Mouse (Mus musculus): ENCODE data around the gene Shd. TPM values are rescaled to one million over a fixed set of nuclear protein-coding genes. Genes with fewer than 3 reads are reported as not detected.

Gene Shd
- polyA plus RNA-seq, 2 experiments: 25.8 to 58.0 TPM

DNA sequence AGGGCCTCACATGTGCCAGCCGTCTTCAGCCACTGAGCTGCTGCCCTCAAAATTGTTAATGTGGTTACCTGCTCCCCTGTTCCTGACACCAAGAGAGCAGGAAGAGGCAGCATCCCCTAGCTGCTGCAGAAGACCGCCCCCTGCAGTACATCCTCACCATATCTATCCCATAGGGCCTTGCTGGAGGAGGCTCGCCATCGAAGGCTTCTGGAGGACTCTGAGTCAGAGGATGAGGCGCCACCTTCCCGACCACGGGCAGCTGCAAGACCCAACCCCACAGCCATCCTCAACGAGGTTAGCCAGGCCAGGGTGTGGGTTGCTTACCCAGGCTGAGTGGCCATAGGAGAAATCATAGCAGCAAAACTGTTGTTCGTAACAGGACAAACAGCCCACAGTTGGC, 5.3 kb upstream of the Shd start:
- Histone ChIP-seq H3K9ac (ENCODE audit: low read depth, low read length, severe bottlenecking) (no peak overlapping the region), H3K4me3 (replicated peaks; ENCODE audit: low read length) (no peak overlapping the region), H3K27ac (replicated peaks; ENCODE audit: low read depth, low read length) (no peak overlapping the region), H3K36me3 (ENCODE audit: control insufficient read depth, insufficient read depth, low read length) (peaks cover 52% of the 10 kb centered on the region), H3K4me1 (ENCODE audit: control insufficient read depth, insufficient read depth, low read length) (no peaks in the 10 kb centered on the region), H3K9me3 (ENCODE audit: control insufficient read depth, low read length) (no peaks in the 10 kb centered on the region), H3K4me2 (replicated peaks; ENCODE audit: low read depth, low read length, severe bottlenecking) (no peak overlapping the region), H3K27me3 (ENCODE audit: control insufficient read depth, insufficient read depth, low read length) (no peaks in the 10 kb centered on the region)
- TF ChIP-seq POLR2A (IDR thresholded peaks at IDR 0.05; ENCODE audit: borderline replicate concordance, extremely low read depth, insufficient read depth, insufficient read length): no peak
- WGBS: 80% methylated on average over 9 of the region's 9 CpGs
- ATAC-seq (ENCODE audit: low FRiP score, low read depth) (no peak), DNase-seq (ENCODE audit: low spot score) (no peak)

DNA sequence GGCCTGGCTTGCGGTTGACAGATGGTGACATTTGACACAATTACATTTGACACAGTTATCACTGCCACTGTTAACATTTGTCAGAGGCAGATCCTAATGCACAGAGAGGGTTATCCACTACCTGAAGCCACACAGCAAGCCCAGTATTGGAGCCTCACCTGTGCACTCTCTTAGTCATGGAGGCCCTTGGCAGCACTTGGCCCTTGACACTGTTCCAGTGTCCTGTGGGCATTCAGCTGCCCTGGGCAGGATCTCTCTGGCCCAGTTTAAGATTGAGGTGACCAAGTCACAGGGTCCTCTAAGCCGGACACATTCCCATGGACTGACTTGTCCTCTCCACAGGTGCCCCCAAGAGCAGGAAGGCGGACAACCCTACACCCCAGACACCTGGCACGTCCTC, 3.1 kb upstream of the Shd start:
- Histone ChIP-seq H3K9ac (ENCODE audit: low read depth, low read length, severe bottlenecking) (no peak overlapping the region), H3K4me2 (replicated peaks; ENCODE audit: low read depth, low read length, severe bottlenecking) (no peak overlapping the region), H3K27ac (replicated peaks; ENCODE audit: low read depth, low read length) (no peak overlapping the region), H3K4me1 (ENCODE audit: control insufficient read depth, insufficient read depth, low read length) (peaks cover 6% of the 10 kb centered on the region; the same call in 1 of the 2 replicates), H3K27me3 (ENCODE audit: control insufficient read depth, insufficient read depth, low read length) (no peaks in the 10 kb centered on the region), H3K9me3 (ENCODE audit: control insufficient read depth, low read length) (no peaks in the 10 kb centered on the region), H3K4me3 (replicated peaks; ENCODE audit: low read length) (no peak overlapping the region), H3K36me3 (ENCODE audit: control insufficient read depth, insufficient read depth, low read length) (peaks cover 42% of the 10 kb centered on the region)
- 90% methylated on average over 4 of the region's 4 CpGs for WGBS
- DNase-seq (ENCODE audit: low spot score) (no peak), ATAC-seq (ENCODE audit: low FRiP score, low read depth) (no peak)
- TF ChIP-seq POLR2A (IDR thresholded peaks at IDR 0.05; ENCODE audit: borderline replicate concordance, extremely low read depth, insufficient read depth, insufficient read length): no peak

DNA sequence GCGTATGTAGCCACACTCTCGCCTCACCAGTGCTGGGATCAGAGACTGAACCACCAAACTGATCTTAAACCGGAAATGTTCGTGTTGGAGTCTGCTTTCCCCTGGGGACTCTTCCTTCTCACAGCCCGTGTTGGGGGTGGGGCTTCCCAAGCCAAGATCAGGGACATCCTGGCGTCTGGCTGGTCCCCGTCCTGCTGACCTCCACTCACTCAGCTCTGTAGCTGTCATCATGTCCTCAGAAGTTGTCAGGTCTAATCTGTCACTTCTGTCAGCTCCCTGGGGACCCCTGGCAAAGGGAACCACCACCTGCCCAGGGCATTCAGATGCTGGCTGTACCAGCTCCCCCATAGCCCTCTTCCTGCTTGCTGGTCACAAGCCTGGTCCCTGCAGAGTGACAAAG, 2.1 kb upstream of the Shd start:
- Histone ChIP-seq H3K4me3 (replicated peaks; ENCODE audit: low read length) (no peak overlapping the region), H3K9me3 (ENCODE audit: control insufficient read depth, low read length) (no peaks in the 10 kb centered on the region), H3K4me1 (ENCODE audit: control insufficient read depth, insufficient read depth, low read length) (peaks cover 6% of the 10 kb centered on the region; the same call in 1 of the 2 replicates), H3K36me3 (ENCODE audit: control insufficient read depth, insufficient read depth, low read length) (peaks cover 39% of the 10 kb centered on the region), H3K27me3 (ENCODE audit: control insufficient read depth, insufficient read depth, low read length) (no peaks in the 10 kb centered on the region), H3K9ac (ENCODE audit: low read depth, low read length, severe bottlenecking) (no peak overlapping the region), H3K27ac (replicated peaks; ENCODE audit: low read depth, low read length) (no peak overlapping the region), H3K4me2 (replicated peaks; ENCODE audit: low read depth, low read length, severe bottlenecking) (no peak overlapping the region)
- no peak for ATAC-seq (ENCODE audit: low FRiP score, low read depth)
- TF ChIP-seq POLR2A (IDR thresholded peaks at IDR 0.05; ENCODE audit: borderline replicate concordance, extremely low read depth, insufficient read depth, insufficient read length): no peak
- 66% methylated on average over 7 of the region's 7 CpGs for WGBS
- DNase-seq (ENCODE audit: low spot score): no peak

GRCm38 (mm10) chr17:55969560-55969959, 707 bp upstream of the Shd start:
- Histone ChIP-seq H3K4me1 (ENCODE audit: control insufficient read depth, insufficient read depth, low read length) (peaks cover 6% of the 10 kb centered on the region; the same call in 1 of the 2 replicates), H3K36me3 (ENCODE audit: control insufficient read depth, insufficient read depth, low read length) (peaks cover 40% of the 10 kb centered on the region), H3K9ac (ENCODE audit: low read depth, low read length, severe bottlenecking) (0 out of 2 replicates have a peak overlapping the region, but pooled peaks have one; percentile 80), H3K27me3 (ENCODE audit: control insufficient read depth, insufficient read depth, low read length) (no peaks in the 10 kb centered on the region), H3K9me3 (ENCODE audit: control insufficient read depth, low read length) (no peaks in the 10 kb centered on the region), H3K4me3 (replicated peaks; ENCODE audit: low read length) (peak overlapping the region; percentile 63; the same call in 1 of the 2 replicates), H3K27ac (replicated peaks; ENCODE audit: low read depth, low read length) (no peak overlapping the region), H3K4me2 (replicated peaks; ENCODE audit: low read depth, low read length, severe bottlenecking) (peak overlapping the region; percentile 90; the same call in 1 of the 2 replicates)
- WGBS: 48% methylated on average over 14 of the region's 14 CpGs
- DNase-seq (ENCODE audit: low spot score) (no peak), ATAC-seq (ENCODE audit: low FRiP score, low read depth) (no peak)
- no peak for TF ChIP-seq POLR2A (IDR thresholded peaks at IDR 0.05; ENCODE audit: borderline replicate concordance, extremely low read depth, insufficient read depth, insufficient read length)

DNA sequence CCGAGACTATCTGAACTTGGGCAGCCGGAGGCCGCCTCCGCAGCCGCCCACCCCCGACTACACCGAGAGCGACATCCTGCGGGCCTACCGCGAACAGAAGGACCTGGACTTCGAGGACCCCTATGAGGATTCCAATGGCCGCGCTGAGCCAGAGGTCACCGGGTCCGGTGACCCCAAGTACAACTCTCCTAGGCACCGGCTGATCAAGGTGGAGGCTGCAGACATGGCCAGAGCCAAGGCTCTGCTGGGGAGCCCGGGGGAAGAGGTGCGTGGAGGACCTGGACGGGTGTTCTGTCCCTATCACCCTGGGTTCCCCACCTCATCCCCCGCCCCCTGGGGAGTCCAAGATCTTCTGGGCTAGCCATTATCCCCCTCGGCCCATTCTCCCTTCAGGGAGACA, 1.2 kb downstream of the Shd start:
- Histone ChIP-seq H3K4me3 (replicated peaks; ENCODE audit: low read length) (peak overlapping the region; percentile 63), H3K4me1 (ENCODE audit: control insufficient read depth, insufficient read depth, low read length) (peaks cover 6% of the 10 kb centered on the region; the same call in 1 of the 2 replicates), H3K4me2 (replicated peaks; ENCODE audit: low read depth, low read length, severe bottlenecking) (peak overlapping the region; percentile 90), H3K9ac (ENCODE audit: low read depth, low read length, severe bottlenecking) (peak overlapping the region; percentile 80; the same call in 1 of the 2 replicates), H3K27me3 (ENCODE audit: control insufficient read depth, insufficient read depth, low read length) (no peaks in the 10 kb centered on the region), H3K9me3 (ENCODE audit: control insufficient read depth, low read length) (no peaks in the 10 kb centered on the region), H3K36me3 (ENCODE audit: control insufficient read depth, insufficient read depth, low read length) (peaks cover 23% of the 10 kb centered on the region), H3K27ac (replicated peaks; ENCODE audit: low read depth, low read length) (no peak overlapping the region)
- no peak for ATAC-seq (ENCODE audit: low FRiP score, low read depth)
- DNase-seq (ENCODE audit: low spot score): no peak
- TF ChIP-seq POLR2A (IDR thresholded peaks at IDR 0.05; ENCODE audit: borderline replicate concordance, extremely low read depth, insufficient read depth, insufficient read length): no peak
- WGBS: 28% methylated on average over 21 of the region's 22 CpGs

Data from limb, embryonic 14.5 days (tissue).